Comparison of ENCODE assay signal across 9 mouse cellular contexts in genomic region chr7:66233141-66233946, GRCm38 (mm10).
DNase-seq lines count a peak whose midpoint lies in the region; ATAC-seq and TF ChIP-seq lines count a peak whose summit lies in the region.
"Had no signal": no experiment of that assay in that cellular context is flagged by ENCODE, and none has a peak within 500 bp of the region (broad histone marks: within the 10 kb centered on the region; RNA-seq: fewer than 3 reads in every experiment).

No protein-coding gene starts in this region.

- no peak for TF ChIP-seq RAD21 in MEL (IDR thresholded peaks at IDR 0.05; ENCODE audit: low read depth, low read length)

- WGBS in hindbrain, embryonic 10.5 days: 75% methylated on average over 4 of the region's 4 CpGs
- 77% methylated on average over 4 of the region's 4 CpGs for WGBS in hindbrain, embryonic 16.5 days
- 76% methylated on average over 4 of the region's 4 CpGs for WGBS in embryonic facial prominence, embryonic 14.5 days
- WGBS in macrophage (ENCODE audit: missing documents): 46% methylated on average over 4 of the region's 4 CpGs
- WGBS in midbrain, postnatal 0 days: 83% methylated on average over 4 of the region's 4 CpGs

- intact Hi-C loops in gastrocnemius, adult 2 months (cut with DNase I): no loop called here

- no peak for TF ChIP-seq CTCF in MEL (IDR thresholded peaks at IDR 0.05 in 2 of 3, conservative IDR thresholded peaks at IDR 0.05 in 1 of 3; ENCODE audit: control insufficient read depth in 1 of 3, insufficient read depth in 1 of 3, low read depth in 2 of 3, low read length in 3 of 3, poor library complexity in 1 of 3, severe bottlenecking in 1 of 3)
- TF ChIP-seq CTCF in gastrocnemius, adult 2 months (IDR thresholded peaks at IDR 0.05): no peak
- TF ChIP-seq CTCF in midbrain, postnatal 0 days (IDR thresholded peaks at IDR 0.05): no peak

- no peak for DNase-seq in hindbrain, embryonic 10.5 days (ENCODE audit: low spot score)
- peak; percentile 31 for DNase-seq in MEL (ENCODE audit: low read depth, low spot score)
- DNase-seq in embryonic facial prominence, embryonic 14.5 days (ENCODE audit: low spot score): peak; percentile 48
- no peak for DNase-seq in gastrocnemius, adult 2 months
- DNase-seq in kidney, postnatal 14 days: no peak
- no peak for DNase-seq in midbrain, postnatal 0 days (ENCODE audit: low spot score)

- ATAC-seq in hindbrain, embryonic 16.5 days: no peak
- ATAC-seq in embryonic facial prominence, embryonic 14.5 days (ENCODE audit: low read depth): no peak
- ATAC-seq in midbrain, postnatal 0 days (ENCODE audit: low FRiP score): no peak

- H3K4me3 ChIP-seq in hindbrain, embryonic 10.5 days: no peak overlapping the region
- no peak overlapping the region for H3K4me3 ChIP-seq in hindbrain, embryonic 16.5 days (ENCODE audit: low read length)
- H3K4me3 ChIP-seq in MEL (ENCODE audit: control insufficient read depth in 1 of 2, insufficient read depth in 1 of 2, low read depth in 2 of 2, low read length in 2 of 2) (no peak overlapping the region), macrophage (ENCODE audit: inconsistent target) (no peak overlapping the region)
- no peak overlapping the region for H3K4me3 ChIP-seq in embryonic facial prominence, embryonic 14.5 days (ENCODE audit: low read depth, low read length)
- no peak overlapping the region for H3K4me3 ChIP-seq in gastrocnemius, adult 2 months
- H3K4me3 ChIP-seq in midbrain, postnatal 0 days (ENCODE audit: low read depth, low read length): no peak overlapping the region
- H3K4me3 ChIP-seq: lung, embryonic 15.5 days had no signal

- TF ChIP-seq POLR2A in MEL (IDR thresholded peaks at IDR 0.05; ENCODE audit: control insufficient read depth in 1 of 2, insufficient read depth in 1 of 2, low read depth in 1 of 2, low read length in 2 of 2, poor library complexity in 1 of 2): no peak

- 0 out of 2 replicates have a peak, but pooled peaks cover 2% of the 10 kb centered on the region for H3K9me3 ChIP-seq in hindbrain, embryonic 10.5 days
- no peaks in the 10 kb centered on the region for H3K9me3 ChIP-seq in hindbrain, embryonic 16.5 days (ENCODE audit: control insufficient read depth, low read length)
- H3K9me3 ChIP-seq in MEL (replicated peaks; ENCODE audit: insufficient read depth, low read length): no peaks in the 10 kb centered on the region
- no peaks in the 10 kb centered on the region for H3K9me3 ChIP-seq in embryonic facial prominence, embryonic 14.5 days (ENCODE audit: control insufficient read depth, low read length)
- no peaks in the 10 kb centered on the region for H3K9me3 ChIP-seq in midbrain, postnatal 0 days (ENCODE audit: low read length)
- H3K9me3 ChIP-seq: lung, embryonic 15.5 days had no signal

- H3K79me2 ChIP-seq in MEL (ENCODE audit: control insufficient read depth, insufficient read depth, low read length, poor library complexity): no peaks in the 10 kb centered on the region
- H3K79me2 ChIP-seq in macrophage (ENCODE audit: inconsistent target): no peaks in the 10 kb centered on the region

- H3K9ac ChIP-seq in hindbrain, embryonic 16.5 days (ENCODE audit: low read depth, low read length): no peak overlapping the region
- H3K9ac ChIP-seq in MEL (ENCODE audit: control insufficient read depth, low read depth, low read length, poor library complexity, severe bottlenecking): no peak overlapping the region
- H3K9ac ChIP-seq in embryonic facial prominence, embryonic 14.5 days (ENCODE audit: low read depth, low read length): no peak overlapping the region
- H3K9ac ChIP-seq in midbrain, postnatal 0 days (replicated peaks; ENCODE audit: low read length, poor library complexity, severe bottlenecking): no peak overlapping the region
- H3K9ac ChIP-seq: lung, embryonic 15.5 days had no signal

- no peak overlapping the region for H3K4me2 ChIP-seq in hindbrain, embryonic 16.5 days (ENCODE audit: low read length)
- H3K4me2 ChIP-seq in embryonic facial prominence, embryonic 14.5 days (ENCODE audit: low read depth, low read length): no peak overlapping the region
- H3K4me2 ChIP-seq in midbrain, postnatal 0 days (ENCODE audit: low read depth, low read length, poor library complexity, severe bottlenecking): no peak overlapping the region
- H3K4me2 ChIP-seq: lung, embryonic 15.5 days had no signal

- no peak for TF ChIP-seq EP300 in MEL (IDR thresholded peaks at IDR 0.05; ENCODE audit: low read depth in 1 of 2, low read length in 2 of 2)

- H3K36me3 ChIP-seq in hindbrain, embryonic 10.5 days: no peaks in the 10 kb centered on the region
- no peaks in the 10 kb centered on the region for H3K36me3 ChIP-seq in hindbrain, embryonic 16.5 days (ENCODE audit: control insufficient read depth, insufficient read depth, low read length)
- H3K36me3 ChIP-seq in MEL (ENCODE audit: control insufficient read depth in 1 of 2, insufficient read depth in 2 of 2, low read length in 2 of 2) (no peaks in the 10 kb centered on the region; a peak in 1 of 4 replicates), macrophage (ENCODE audit: inconsistent target) (no peaks in the 10 kb centered on the region)
- no peaks in the 10 kb centered on the region for H3K36me3 ChIP-seq in embryonic facial prominence, embryonic 14.5 days (ENCODE audit: control insufficient read depth, insufficient read depth, low read length)
- H3K36me3 ChIP-seq in midbrain, postnatal 0 days (ENCODE audit: insufficient read depth, low read length): no peaks in the 10 kb centered on the region
- H3K36me3 ChIP-seq: lung, embryonic 15.5 days had no signal

- 0 out of 2 replicates have a peak, but pooled peaks cover 5% of the 10 kb centered on the region for H3K27me3 ChIP-seq in hindbrain, embryonic 10.5 days (ENCODE audit: insufficient read depth, poor library complexity, severe bottlenecking)
- H3K27me3 ChIP-seq in hindbrain, embryonic 16.5 days (replicated peaks; ENCODE audit: control insufficient read depth, insufficient read depth, low read length): no peaks in the 10 kb centered on the region
- H3K27me3 ChIP-seq in MEL (ENCODE audit: control insufficient read depth in 1 of 2, insufficient read depth in 2 of 2, low read length in 2 of 2): no peaks in the 10 kb centered on the region
- no peaks in the 10 kb centered on the region for H3K27me3 ChIP-seq in embryonic facial prominence, embryonic 14.5 days (replicated peaks; ENCODE audit: control insufficient read depth, insufficient read depth, low read length)
- H3K27me3 ChIP-seq in midbrain, postnatal 0 days (ENCODE audit: insufficient read depth, low read length): no peaks in the 10 kb centered on the region
- H3K27me3 ChIP-seq: lung, embryonic 15.5 days had no signal

- H3K27ac ChIP-seq in hindbrain, embryonic 10.5 days: peak overlapping the region; percentile 71
- H3K27ac ChIP-seq in hindbrain, embryonic 16.5 days (ENCODE audit: low read depth, low read length): no peak overlapping the region
- H3K27ac ChIP-seq in MEL (ENCODE audit: control insufficient read depth, low read depth, low read length): no peak overlapping the region
- 0 out of 2 replicates have a peak overlapping the region, but pooled peaks have one; percentile 6 for H3K27ac ChIP-seq in embryonic facial prominence, embryonic 14.5 days (replicated peaks; ENCODE audit: low read depth, low read length)
- peak overlapping the region; percentile 42 for H3K27ac ChIP-seq in macrophage
- H3K27ac ChIP-seq in gastrocnemius, adult 2 months: no peak overlapping the region
- H3K27ac ChIP-seq in midbrain, postnatal 0 days (ENCODE audit: low read depth, low read length): no peak overlapping the region
- H3K27ac ChIP-seq: lung, embryonic 15.5 days had no signal

- H3K4me1 ChIP-seq in hindbrain, embryonic 10.5 days (replicated peaks): peaks cover 47% of the 10 kb centered on the region
- peaks cover 18% of the 10 kb centered on the region for H3K4me1 ChIP-seq in hindbrain, embryonic 16.5 days (ENCODE audit: control insufficient read depth, insufficient read depth, low read depth, low read length)
- H3K4me1 ChIP-seq in MEL (ENCODE audit: control insufficient read depth in 1 of 2, insufficient read depth in 2 of 2, low read length in 2 of 2): peaks cover 0 to 9% of the 10 kb centered on the region in 2 experiments; a peak in 2 of 4 replicates
- peaks cover 22% of the 10 kb centered on the region for H3K4me1 ChIP-seq in embryonic facial prominence, embryonic 14.5 days (ENCODE audit: control insufficient read depth, insufficient read depth, low read length)
- peaks cover 4% of the 10 kb centered on the region; the same call in 1 of the 2 replicates for H3K4me1 ChIP-seq in midbrain, postnatal 0 days (ENCODE audit: insufficient read depth, low read length)

TF ChIP-seq in MEL, 35 proteins besides CTCF, POLR2A, EP300 and RAD21:
- TF ChIP-seq MAZ (IDR thresholded peaks at IDR 0.05; ENCODE audit: low read depth, low read length) (no peak), MYC (IDR thresholded peaks at IDR 0.05; ENCODE audit: low read depth, low read length) (no peak), POLR2AphosphoS5 (IDR thresholded peaks at IDR 0.05; ENCODE audit: borderline replicate concordance, low read depth, low read length) (no peak), CHD2 (IDR thresholded peaks at IDR 0.05; ENCODE audit: low read length) (no peak), HCFC1 (IDR thresholded peaks at IDR 0.05; ENCODE audit: low read depth, low read length) (no peak), NELFE (IDR thresholded peaks at IDR 0.05; ENCODE audit: low read depth, low read length) (no peak)

Comparison
In these comparisons a context has a peak if more than half of its experiments do, and no peak if none do; other contexts are left out.
1. H3K27ac ChIP-seq: peak in hindbrain, embryonic 10.5 days (single experiment), embryonic facial prominence, embryonic 14.5 days (single experiment) and macrophage (single experiment); none in hindbrain, embryonic 16.5 days (single experiment), MEL (single experiment), gastrocnemius, adult 2 months (single experiment) and midbrain, postnatal 0 days (single experiment).
2. DNase-seq: peak in MEL (single experiment) and embryonic facial prominence, embryonic 14.5 days (single experiment); none in hindbrain, embryonic 10.5 days (single experiment), gastrocnemius, adult 2 months (single experiment), kidney, postnatal 14 days (single experiment) and midbrain, postnatal 0 days (single experiment).